Mouse (Mus musculus): ENCODE data around the gene Fkbp1a.

Gene Fkbp1a

DNA sequence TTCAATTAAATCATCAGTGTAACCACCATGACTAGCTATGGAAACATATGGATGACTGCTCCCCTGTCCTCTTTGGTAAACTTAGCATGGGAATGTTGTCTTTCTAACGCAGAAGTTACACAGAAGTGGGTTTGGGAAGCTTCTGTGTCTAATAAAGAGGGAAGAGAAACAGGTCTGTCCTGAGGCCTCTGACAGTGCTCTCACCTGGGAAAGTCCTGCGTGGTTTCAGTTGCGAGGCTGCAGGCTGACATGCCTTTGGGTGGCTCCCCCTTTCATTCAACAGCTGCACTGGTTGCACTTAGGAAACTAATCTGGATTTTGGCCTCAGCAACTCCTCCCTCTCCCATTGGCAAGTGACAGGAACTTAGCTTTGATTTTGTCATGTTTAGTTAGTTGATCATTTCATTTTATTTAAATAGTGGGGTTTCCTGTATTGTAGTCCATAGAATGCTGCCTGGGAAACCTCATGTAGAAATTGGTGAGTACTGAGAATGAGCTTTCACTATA is 7.4 kb downstream of the Fkbp1a start:
- no peak for DNase-seq

DNA sequence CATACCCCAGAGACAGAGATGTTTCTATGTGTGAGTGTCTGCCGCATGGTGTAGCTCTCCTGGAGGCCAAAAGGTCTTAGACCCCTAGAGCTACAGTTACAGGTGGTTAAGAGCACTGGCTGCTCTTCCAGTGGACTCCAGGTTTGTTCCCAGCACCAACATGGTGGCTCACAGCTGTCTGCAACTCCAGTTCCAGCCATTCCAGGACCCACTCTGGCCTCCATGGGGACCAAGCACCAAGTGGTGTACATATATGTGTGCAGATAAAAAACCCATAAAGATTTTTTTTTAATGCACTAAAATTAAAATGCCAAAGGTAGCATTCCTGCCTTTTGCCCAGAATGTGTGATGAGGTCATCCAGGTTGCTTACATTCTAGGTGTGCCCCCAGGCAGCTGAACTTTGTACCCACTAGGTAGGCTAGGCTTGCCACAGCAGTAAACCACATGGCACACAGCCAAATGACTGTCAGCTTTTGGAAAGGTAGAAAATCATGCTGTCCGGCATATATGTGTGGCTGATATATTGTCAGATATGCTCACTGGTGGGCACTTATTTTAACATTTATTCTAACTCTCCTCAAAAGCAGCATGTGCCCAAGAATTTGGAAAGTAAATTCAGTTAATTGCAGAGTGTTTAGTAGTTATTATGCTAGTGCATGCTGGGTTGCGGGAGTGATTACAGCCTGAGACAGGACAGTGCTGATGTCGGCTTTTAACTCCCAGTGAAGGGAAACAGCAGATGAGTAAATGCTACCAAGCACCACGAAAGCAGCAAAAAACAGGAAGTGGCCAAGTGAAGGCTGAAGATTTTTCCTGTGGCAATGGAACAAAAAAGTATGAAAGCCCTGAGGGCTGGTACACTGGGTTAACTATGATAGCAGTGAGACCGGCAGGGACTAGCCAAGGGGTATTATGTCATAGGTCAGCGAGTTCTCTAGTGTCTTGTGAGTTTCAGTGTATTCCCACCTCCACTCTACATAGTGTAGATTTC is 20.9 kb downstream of the Fkbp1a start:
- DNase-seq, result no peak

DNA sequence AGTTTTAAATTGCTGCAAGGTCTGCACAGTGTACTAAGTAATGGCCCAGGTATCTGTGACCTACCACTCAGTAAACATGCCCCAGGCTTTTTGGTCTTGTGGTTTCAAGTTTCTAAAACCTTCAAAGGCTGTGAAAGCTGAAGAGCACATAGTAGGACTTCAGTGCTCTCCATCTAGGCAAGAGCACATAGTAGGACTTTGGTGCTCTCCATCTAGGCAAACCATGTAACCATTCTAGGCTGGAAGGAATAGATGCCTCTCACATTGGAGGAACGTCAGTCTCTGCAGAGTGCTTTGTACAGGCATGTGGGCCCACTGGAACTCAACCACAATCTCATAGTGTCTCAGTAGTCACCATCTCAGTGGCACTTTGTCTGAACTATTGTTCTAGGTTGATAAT is 21.7 kb downstream of the Fkbp1a start:
- DNase-seq, result no peak

DNA sequence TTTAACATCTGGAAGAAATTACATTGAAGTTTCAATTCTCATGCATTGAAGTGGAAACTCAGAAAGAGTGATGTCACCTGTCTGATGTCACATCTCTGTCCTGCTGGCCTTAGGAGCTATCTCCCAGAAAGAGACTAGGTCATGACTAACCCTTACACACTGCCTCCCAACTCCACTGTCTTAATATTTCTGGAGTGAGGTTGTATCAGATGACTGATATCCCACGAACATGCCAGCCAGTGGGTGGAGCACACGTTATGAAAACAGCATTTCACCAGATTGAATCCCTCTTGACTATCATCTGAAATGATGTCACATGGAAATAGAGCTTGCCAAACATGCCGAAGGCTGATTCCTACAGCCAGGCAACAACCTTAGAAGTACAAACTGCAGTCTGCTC is 22.7 kb downstream of the Fkbp1a start:
- DNase-seq, result peak; percentile 24

DNA sequence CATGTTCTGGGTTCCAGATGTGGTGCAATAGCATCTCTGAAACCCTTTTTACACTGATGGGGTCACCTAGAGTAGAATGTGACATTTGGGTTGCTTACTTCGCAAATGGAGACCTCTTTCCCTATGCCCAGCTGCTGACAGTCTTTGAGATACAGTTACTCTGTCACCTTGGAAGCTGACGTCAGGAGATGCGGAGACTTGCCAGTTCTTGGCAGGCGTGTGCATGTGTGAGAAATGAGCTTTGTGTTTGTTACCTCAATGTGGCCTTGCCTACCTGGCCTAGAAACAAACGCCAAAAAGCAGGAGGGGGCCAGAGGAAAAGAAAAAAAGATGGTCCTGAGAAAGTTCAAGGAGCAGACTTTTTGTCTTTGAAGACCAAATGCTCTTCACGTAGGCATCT is 24.6 kb downstream of the Fkbp1a start:
- no peak for DNase-seq

DNA sequence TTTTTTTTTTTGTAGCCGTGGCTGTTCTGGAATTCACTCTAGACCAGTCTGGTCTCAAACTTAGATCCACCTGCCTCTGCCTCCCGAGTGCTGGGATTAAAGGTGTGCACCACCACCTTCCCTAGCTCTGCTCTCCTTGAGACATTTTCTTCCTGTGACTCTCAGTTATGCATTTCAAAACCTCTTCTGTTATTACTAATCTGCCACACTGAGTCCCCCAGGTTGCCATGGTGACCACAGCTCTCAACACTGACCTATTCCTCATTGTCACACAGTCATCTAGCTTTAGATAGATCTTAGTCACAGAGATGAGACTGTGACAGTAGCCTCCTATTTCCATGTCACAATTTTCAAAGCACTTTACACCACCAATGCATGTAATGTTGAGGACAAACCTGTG is 27.2 kb downstream of the Fkbp1a start:
- no peak for DNase-seq

DNA sequence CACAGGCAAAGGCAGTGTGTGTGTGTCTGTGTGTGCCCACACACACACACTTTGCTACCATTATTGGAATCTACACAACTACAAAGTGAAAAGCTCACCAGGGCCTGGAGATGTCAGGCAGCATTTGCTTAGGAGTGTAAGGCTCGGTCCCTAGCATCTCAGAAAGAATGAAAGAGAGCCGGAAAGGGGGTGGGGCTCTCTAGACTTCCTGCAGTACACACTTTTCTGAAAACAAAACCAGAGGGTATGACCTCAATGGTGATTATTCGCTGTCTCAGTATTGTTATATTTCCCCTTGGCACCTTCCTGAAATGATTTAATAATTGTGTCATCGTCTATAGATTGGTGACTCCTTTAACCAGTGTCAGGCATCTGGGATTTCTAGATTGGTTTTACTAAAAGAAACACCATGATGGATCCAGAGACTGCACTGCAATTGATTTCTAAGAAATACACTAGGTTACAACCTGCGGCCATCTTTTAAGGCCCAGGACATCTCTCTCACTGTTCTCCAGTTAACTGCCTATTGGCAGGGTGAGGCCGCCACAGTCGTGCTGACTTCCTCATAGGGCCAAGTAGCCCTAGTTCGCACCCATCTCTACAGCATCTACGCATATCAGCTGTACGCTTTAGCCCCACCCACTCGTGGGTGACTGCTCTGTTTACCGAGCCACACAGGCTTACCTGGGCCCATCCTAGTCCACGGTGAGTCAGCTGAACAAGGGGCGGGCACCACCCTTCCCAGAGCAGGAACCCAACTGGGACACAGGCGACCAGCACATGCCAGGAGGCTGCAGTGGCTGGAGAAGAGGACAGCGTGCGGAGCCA is 29.8 kb downstream of the Fkbp1a start, which contains the start of gene Sdcbp2:
Sdcbp2 (plus strand) TSS at position 750 of the 828 bp plus-strand sequence.
- peak; percentile 44 for DNase-seq

DNA sequence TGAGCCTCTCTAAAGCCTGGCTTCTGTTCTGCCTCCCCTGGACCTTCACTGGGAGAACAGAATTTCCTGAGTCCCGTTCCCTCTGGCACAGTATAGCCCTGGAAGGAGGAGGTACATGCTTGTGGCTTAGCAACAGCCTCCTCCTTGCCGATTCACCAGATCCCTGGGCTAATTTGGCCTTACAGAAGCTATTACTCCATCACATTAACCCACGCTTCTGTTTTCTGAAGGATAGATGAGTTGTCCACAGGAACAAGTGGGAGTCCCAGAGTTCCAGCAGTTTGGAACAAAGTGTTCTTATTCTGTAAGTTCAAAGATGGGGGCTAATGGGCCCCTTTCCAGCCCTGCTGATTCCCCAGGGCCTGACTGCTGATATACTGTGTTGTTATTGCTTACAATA is 31.4 kb downstream of the Fkbp1a start:
- DNase-seq, result no peak

DNA sequence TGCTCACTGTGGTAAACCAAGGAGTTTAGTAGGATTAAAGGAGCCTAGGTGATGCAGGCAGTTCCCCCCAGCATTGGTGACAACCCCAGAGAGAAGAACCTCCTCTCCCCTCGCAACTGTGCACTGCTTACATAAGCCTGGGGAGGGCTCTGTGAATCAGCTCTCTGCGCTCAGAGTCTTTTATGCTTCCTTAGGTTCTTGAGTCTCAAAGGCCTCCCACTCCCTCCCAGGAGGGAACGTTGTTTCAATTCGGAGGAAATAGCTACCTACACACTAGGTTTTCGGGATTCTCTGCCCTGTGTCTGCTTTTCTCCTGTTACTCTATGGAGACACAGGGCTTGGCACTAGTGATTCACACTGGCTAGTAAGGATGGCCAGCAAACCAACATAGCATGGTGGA is 32.3 kb downstream of the Fkbp1a start:
- no peak for DNase-seq

DNA sequence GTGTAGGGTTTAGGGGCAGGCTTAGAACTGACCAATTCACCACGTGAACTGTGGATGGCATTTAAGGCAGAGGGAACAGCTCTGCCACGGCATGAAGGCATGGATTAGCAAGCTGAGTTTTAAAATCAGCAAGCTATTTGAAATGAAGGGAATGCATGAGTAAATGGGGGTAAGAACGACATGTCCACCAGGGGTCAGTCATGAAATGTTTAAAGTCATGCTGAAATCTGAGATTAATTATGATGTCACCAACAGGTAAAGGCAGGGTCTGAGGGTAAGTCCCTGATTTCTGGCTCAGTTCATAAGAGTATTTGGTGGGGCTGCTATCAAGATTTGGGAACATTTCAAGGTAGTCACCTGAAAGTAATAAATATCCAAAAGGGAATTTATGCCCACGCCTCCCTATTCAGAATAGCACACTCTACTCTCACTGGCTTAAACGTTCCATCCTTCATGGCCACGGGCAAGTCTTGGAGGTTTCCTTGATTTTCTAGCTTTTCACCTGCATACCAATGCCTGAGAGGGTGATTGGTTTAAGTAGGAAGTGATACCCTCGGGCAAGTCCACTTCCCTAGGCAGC is 32.9 kb downstream of the Fkbp1a start:
- DNase-seq, result peak; percentile 63

DNA sequence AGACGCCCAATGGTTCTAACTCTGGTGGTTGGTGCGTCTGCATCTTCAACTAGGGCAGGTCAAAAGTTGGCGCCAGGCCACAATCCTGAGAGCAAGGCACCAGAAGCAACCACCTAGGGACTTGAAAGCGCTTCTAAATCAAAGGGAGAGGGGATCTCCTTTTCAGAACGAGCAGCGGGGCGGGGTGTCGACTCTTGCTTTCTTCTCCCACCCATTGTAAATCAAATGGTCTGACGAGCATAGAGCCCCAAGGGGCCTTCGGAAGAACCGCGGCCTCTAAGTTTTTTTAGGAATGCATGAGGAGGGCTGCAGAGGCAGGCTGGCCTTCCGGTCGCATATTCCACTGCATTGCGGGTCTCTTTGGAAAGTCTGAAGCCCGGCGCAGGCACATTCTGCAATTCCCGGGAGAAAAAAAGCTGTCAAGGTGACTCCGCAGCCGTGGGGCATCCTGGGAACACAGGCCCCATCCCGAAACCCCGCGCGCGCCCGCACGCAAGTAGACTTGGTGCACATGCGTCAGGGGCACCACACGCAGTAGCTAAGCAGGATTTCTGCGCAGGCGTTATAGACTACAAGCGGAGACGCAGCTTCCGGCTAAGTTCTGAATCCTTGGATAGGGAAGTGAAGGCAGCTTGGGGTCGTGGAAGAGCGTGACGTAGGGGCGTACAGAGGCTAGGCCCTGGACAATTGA is 33.6 kb downstream of the Fkbp1a start:
- peak; percentile 90 for DNase-seq

DNA sequence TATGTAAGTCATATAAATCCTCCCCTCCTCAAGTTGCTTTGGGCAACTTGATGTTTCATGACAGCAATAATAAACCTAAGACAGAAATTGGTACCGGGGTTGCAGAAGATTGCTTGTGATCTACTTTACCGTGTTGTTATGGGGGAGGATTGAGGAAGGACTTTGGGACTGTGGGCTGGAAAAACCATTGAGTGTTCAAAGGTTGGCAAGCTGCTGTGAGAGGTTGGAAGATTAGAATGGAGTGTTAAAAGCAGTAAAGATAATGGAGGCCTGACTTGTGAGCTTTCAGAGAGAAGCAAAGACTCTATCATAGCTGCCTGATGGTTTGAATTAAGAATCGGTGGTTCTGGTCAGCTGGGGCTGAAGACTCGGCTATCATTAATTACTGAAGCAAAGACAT is 36.9 kb downstream of the Fkbp1a start:
- no peak for DNase-seq

DNA sequence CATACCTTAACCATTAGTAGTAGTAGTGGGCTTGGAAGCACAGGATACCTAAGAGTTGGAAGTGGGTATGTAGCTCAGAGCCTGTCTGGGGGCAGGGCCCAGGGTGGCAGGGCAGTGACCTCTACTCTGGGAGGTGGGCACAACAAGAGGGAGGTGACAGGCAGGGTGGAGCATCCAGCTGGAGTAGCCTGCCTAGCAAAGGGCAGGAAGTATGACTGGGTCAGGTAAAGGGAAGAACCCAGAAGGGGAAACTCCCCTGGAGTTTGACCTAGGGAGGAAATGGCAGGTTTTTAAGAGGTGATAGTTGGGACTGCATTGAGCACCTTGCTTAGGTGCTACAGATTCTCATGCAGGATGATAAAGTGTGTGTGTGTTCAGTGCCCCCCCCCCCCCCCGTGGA is 38.7 kb downstream of the Fkbp1a start:
- DNase-seq, result no peak

DNA sequence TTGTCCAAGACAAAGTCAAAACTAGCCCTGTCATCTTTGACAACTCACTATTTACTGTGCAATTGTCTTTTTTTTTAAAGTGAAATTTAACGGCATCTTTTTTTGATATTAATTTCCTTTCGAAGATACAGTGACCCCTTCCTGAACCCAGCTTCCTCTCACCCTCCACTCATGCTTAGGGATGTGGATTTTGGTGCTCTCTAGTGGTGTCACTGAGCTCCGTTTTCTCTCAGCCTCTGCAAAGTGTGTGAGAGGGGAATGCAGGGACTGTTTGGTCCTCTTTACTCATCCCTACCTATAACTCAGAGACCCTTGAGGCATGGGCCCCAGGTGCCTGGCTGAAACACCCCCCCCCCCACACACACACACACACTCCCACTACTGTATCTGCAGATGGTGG is 43.7 kb downstream of the Fkbp1a start:
- no peak for DNase-seq

DNA sequence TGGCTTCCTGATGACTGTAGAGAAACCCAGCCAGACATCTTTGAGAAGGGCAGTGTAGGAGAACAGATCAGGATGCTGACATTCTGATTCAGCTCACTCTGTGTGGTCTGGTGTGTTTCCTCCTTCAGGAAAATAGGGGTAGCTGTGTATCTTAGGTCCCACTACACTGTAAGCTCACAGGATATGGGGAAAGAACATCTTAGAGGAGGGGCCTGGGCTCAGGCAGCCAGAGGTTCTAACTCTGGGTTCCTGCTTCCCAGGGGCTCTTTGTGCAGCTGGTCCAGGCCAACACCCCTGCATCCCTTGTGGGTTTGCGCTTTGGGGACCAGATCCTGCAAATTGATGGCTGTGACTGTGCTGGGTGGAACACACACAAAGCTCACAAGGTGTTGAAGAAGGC is 44.5 kb downstream of the Fkbp1a start:
- no peak for DNase-seq

DNA sequence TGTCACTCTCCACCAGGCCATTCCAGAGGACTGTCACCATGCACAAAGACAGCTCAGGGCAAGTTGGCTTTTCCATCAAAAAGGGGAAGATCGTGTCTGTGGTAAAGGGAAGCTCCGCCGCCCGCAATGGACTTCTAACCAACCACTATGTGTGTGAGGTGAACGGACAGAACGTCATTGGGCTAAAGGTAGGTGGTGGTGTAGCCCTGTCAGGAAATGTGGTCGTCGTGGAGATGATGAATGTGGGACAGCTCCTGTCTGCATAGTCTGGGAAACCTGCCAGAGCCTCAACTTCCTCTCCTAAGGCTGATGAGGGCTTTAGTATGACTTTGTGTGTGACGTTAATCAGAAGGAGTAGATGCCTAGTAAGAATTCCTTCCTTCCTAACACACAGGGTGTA is 45.0 kb downstream of the Fkbp1a start:
- DNase-seq, result peak; percentile 38

DNA sequence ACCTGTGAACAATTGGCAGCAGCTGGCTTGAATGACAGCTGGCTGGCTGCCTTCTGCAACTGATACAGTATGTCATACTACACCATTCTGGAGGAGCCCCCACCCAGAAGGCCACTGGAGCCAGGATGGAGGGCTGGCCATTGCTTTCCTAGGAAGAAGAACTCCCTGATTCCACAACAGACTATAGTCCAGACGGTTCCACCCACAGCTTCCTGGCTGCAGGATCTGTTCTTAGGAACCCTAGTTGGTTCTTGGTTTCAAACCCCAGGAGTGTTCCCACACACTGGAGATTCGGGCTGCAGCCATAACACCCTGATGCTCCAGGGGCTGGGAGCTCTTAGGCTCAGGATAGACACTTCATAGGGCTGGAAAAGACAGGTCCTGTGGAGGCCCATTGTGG is 55.8 kb downstream of the Fkbp1a start:
- no peak for DNase-seq

DNA sequence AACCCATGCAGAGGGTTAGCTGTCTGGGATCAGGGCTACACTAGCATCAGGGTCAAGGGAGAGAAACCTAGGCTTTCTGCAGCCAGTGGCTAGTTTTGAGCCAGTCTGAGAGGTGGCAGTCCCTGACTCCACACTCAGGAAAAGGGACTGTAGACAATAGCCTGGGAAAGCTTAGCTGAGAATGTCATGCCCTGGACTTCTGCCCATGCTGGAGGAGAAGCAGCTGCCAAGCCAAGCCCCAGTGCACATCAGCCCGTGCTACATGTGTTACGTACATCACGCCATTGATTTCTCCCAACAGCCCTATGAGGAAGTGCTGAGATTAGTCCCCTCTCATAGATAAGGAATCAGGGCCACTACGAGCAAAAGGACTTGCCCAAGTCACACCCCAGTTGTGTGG is 59.8 kb downstream of the Fkbp1a start:
- peak; percentile 27 for DNase-seq

DNA sequence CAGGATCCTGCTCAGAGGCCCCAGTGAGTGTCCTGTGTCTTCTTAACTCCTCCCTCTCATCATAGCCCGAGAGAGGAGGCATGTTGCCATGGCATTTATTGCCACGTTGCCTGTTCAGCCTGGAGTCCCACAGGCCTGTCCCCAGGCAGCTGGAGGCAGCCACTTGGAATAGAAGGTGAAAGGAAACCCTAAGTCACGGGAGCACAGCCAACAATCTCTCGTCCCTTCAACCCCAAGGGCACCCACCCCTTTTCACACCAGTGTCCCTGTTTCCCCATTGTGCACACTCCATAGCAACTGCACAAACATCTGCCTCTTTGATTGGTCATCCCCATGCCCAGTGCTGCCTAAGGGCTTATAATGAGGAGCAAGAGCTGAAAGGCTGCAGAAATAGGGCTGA is 61.3 kb downstream of the Fkbp1a start:
- DNase-seq, result peak; percentile 41

DNA sequence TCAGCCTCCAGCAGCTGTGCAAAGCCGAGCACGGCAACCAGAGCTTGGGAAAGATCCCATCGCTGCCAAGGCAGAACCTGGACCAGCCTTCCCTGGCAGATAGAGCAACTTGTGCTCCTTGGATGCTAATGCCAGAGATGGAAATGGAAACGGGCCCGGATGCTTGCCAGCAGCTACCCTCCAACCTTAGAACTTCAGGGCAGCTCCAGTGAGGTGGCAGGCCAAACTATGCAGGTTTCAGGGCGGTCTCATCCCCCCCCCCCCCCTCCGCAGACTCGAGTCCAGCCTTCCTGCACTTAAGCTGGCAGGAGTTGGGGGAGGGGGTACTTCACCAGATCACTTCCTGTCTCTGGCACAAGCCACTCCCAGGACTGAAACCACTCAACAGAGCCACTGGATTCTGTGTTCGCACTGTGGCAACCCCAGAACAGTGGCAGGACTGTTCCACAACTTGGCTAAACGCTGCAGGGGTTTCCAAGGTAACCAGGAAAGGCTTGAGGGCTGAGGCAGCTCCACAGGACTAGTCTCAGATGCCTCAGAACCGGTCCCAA is 63.2 kb downstream of the Fkbp1a start:
- peak; percentile 57 for DNase-seq

DNA sequence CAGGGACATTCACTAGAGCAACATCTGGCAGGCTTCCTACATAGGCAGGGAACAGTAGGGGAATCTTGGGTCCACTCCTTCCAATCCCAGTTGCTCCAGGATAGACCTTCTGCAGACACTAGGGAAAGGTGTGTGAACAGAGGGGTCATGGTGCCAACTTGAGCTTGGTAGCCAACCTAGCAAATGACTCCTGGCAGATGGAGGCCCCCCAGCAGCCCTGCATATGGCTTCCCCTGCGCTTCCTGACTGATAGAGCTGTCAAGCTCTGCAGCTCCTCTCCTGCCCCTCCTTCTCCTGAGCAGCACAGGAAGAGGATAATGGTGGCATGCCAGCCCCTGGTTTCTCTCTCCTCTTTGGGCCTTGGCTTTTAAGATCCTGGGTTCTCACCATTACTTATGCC is 66.2 kb downstream of the Fkbp1a start:
- DNase-seq, result no peak

DNA sequence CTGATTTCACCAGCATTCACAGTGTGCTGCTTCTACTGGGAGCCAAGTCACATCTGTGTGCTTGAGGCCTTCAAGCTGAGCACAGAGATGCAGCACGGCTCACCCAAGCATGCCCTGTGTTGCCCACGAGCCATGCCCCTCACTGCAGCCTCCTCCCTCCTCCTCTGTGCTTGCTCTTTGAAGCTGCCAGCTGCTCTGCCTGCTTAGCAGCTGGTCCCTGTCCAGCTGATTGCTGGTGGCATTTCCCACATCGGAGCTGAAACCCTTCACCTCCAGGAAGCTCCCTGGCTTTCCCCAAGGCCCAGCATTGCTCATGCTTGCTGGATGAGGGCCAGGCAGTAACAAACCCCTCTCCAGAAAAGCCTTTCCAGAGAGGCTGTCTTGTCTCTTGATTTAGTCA is 67.7 kb downstream of the Fkbp1a start:
- DNase-seq, result peak; percentile 24
